Mouse (Mus musculus) 3T3-L1 (cell line): Measurements from ENCODE around the gene Miga2.

Experiments
- DNase-seq: peaks from one replicate; pipeline ENCODE4 v3.0.0-alpha.2; 2015; ENCODE audit warnings: low read depth, low spot score

The Miga2 gene

DNA sequence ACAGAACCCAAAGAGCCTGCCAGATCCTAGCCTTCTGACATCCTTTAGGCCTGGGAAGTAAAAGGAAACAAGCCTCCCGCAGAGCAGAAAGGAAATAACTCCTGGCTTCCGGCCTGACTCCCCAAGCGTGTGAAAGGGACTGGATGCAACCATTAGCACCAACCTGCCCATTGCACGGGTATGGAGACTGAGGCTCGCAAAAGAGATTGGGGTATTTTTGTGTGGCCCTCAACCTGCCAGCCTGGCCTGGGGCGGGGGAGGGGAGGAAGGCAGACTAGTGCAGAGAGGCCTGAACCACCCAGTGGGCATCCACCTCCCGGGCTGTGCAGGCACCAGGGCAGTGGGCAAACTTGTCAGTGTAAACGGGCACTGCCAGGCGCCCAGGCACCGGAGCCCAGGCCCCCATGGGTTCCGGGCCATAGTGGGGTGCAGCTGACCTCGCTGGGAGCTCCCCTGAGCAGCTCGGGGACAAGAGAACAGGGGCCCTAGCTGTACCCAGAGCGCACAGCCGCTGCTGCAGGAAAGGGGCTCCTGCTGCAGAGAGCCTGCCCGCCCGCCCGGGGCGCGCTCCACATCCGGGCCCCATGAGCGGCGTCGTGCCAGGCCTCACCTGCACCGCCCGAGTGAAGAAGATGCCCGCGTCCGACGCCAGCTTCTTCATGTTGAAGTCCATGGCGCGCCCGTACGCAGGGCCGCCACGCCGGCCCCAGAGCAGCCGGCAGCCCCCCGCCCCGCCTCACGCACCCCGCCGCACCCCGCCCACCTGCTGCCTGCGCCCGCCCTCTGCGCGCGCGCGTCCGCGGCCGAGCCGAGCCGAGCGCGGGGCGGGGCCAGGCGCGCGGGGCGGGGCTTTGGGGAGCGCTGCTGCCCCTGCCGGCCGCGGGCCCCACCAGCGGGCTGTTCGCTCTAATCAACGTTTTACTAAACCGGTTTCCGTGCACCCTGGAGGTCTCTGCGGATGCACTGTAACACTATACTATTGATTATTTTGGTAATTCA, 5.2 kb upstream of the Miga2 start, which contains the start of gene Sh3glb2:
Sh3glb2 (minus strand) TSS at position 805 of the 999 bp plus-strand sequence.
- peak; percentile 64 for DNase-seq

- no peak for DNase-seq
Observed at GRCm38 (mm10) chr2:30360626-30361025, 3.4 kb upstream of the Miga2 start.

DNA sequence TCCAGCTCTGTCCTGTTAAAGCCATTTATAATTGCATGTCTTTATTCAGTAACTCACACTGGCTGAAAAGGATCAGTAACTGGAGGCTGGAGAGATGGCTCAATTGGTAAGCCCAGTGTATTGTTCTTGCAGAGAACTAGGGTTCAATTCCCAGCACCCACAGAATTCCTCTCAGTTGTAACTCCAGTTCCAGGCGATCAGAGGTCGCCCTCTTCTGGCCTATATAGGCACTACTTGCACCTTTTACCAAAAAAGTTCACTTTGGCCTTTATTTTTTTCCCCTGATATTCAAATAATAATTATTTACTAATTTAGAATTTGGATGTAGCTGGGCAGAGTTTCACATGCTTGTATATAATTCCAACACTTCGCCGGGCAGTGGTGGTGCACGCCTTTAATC, 1.2 kb upstream of the Miga2 start:
- DNase-seq, result peak; percentile 27

- no peak for DNase-seq
Observed at GRCm38 (mm10) chr2:30365281-30366069, 1.4 kb downstream of the Miga2 start.

GRCm38 (mm10) chr2:30366203-30366602, 2.2 kb downstream of the Miga2 start:
- DNase-seq, result no peak

DNA sequence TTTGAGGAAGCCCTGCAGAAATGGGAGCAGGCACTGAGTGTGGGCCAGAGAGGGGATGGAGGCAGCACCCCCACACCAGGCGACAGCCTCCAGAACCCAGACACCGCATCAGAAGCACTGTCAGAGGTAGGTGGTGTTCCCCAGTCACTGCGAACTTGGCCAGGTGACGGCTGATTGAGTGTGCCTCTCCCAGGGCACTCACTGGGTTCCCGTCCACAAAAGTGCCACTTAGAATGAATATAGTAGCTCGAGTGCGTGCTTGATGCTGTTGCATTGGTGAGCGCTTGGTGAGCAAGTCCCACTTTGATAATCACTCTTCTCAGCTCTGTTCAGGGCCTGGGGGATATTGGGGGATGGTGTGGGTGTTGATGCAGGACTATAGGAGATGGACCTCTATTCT, 7.5 kb downstream of the Miga2 start:
- no peak for DNase-seq

GRCm38 (mm10) chr2:30372726-30373125, 8.7 kb downstream of the Miga2 start:
- no peak for DNase-seq

DNA sequence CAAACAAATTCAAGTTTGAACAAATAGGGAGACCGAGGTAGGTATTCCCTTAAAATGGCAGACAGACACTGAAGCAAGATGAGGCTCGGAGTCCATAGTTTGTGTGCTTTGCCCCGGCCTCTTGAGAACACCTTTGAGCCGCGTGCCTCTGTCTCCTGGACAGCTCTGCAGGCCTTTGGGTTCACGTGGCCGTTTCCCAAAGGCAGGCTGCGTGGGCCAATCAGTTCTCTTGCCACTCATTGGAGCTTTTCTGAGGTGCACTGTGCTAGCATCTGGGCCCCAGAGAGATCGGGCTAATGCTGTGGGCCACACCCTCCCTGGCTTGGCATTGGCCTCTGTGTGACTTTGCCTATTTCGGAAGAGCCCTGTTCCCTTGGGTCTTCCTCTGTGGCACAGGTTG, 11.9 kb downstream of the Miga2 start:
- DNase-seq, result no peak

- DNase-seq, result no peak
Observed at GRCm38 (mm10) chr2:30377721-30378120, 13.7 kb downstream of the Miga2 start.

DNA sequence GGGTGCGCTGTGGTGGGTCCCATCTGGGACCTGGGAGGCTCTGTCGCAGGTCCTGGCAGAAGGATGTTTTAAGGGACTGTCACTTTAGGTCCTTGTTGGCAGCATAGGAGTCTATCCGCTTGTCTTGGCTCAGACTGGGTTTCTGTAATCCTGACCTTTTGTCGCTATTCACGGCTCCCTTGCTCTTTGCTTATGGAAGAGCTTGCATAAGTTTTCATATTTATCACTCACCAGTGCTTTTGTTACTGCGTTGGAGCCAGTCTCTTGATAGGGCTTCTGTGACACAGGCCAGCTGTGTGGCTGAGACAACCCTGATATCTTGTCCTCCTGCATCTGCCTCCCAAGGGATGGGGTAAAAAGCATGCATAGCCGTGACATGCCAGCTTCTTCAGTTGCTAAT, 15.3 kb downstream of the Miga2 start:
- DNase-seq, result no peak

- DNase-seq, result no peak
Observed at GRCm38 (mm10) chr2:30380564-30381376, 16.7 kb downstream of the Miga2 start.

DNA sequence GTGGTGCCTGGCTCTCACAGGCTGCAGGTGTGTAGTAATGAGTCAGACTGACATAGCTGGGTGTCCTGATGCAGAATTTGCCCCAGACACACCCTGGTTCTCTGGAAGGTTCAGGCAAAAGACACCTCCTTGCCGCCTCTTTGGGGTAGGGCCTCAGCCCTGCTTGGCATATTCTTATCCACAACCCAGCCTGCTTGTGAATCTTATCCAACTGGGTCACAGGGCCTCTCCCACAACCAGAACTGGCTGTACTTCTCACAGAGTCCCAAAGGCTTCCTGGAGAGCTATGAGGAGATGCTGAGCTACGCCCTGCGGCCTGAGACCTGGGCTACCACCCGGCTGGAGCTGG, 17.3 kb downstream of the Miga2 start:
- DNase-seq, result no peak

DNA sequence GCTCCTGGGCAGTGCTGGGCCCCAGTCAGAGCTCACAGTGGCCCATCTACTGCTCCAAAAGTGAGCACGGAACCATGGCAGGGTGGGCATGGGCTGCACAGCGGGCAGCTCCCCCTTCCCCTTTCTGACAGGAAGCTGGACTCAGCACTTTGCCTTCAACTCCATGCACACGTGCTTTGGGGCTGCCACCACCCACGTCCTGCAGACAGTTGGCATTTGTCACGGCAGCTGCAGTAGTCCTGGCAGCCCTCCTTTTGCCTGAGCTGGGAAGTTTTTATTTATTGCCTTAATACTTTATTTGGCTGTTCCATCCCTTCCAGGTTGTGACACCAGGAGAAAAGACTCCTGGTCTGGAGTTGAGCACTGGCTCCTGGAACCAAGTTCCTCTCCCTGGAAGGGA, 20.8 kb downstream of the Miga2 start:
- DNase-seq, result no peak

DNA sequence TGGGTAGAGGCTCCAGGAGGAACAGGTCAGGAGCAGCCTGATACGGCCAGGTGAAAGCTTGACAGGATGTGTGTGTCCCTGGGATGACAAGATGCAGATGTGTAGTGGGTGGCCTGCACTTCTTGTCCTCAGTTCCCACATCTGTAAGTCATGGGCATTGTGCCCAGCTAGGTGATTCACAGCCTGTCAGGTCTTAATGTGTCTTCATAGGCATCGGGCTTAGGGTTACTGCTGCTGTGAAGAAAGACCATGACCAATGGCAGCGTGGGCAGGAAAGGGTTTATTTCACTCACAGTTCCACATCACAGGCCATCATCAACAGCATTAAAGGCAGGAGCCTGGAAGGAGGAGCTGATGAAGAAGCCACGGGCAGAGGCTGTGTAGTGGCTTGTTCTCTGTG, 21.6 kb downstream of the Miga2 start:
- DNase-seq, result peak; percentile 57

DNA sequence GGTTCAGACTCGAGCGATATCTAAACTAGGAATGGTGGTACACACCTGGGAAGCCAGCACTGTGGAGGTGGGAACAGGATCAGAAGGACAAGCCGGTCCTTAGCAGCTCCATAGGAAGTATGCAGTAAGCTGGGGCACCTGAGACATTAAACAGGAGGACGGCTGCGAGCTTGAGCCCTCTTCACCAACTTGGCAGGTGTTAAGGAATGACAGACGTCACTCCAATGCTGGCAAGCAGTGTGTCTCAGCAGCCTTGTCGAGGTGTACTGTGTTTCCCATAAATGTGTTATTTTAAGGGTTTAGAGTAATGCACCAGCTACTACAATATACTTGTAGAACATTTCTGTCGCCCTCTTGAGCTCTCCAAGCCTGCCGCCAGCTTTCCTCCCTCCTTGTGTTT, 22.9 kb downstream of the Miga2 start:
- no peak for DNase-seq

DNA sequence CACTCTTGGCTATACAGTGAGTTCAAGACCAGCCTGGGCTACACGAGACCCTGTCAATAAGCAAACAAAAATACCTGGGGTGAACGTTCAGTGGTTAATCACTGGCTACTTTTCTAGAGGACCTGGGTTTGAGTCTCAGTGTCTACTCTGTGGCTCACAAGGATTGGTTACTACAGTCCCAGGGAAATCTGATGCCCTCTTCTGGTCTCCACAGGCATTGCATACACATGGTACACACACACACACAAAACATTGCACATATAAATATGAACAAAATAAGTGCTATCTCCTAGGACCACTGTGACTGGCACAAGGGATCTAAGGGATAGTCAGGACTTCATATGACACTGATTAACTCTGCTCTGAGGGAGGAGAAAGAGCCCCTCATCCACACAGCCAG, 25.0 kb downstream of the Miga2 start:
- DNase-seq, result no peak

- DNase-seq, result peak; percentile 98
Observed at GRCm38 (mm10) chr2:30392114-30392576, 28.1 kb downstream of the Miga2 start, which contains the start of gene Dolpp1. Gene Dolpp1, plus strand, starts transcription at chr2:30392254.

GRCm38 (mm10) chr2:30392577-30393369, 28.7 kb downstream of the Miga2 start:
- peak; percentile 87 for DNase-seq

GRCm38 (mm10) chr2:30393370-30393656, 29.3 kb downstream of the Miga2 start:
- no peak for DNase-seq

DNA sequence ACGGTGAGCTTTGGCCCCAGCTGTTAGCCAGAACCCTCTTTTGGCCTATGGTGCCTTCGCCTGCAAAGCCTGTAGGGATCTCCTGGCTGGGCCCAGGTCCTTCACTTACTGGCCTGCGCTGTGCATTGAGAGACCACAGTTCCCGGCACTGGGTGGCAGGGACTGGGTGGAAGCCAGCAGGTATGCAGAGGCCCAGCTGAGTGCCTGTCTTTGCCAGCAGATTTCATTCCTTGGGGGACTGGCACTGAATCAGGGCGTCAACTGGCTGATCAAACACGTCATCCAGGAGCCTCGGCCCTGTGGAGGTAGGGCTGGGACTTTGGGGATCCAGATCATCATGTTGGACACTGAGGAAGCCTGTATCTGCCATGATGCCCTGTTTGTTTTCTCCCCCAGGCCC, 31.7 kb downstream of the Miga2 start:
- DNase-seq, result no peak

- no peak for DNase-seq
Observed at GRCm38 (mm10) chr2:30396246-30396645, 32.2 kb downstream of the Miga2 start.
